8 mouse cellular contexts compared by ENCODE assay signal in genomic region chr13:96133363-96134100, GRCm38 (mm10). TPM values are rescaled to one million over a fixed set of nuclear protein-coding genes. Genes with fewer than 3 reads are reported as not detected.
A peak's percentile ranks its signal among the peaks of the same experiment; 100 is the strongest.
DNase-seq lines count a peak whose midpoint lies in the region; ATAC-seq and TF ChIP-seq lines count a peak whose summit lies in the region.

No protein-coding gene starts in this region.

- no peaks in the 10 kb centered on the region; the same call in 1 of the 2 replicates for H3K4me1 ChIP-seq in embryonic facial prominence, embryonic 11.5 days (ENCODE audit: control insufficient read depth, insufficient read depth, low read length)
- H3K4me1 ChIP-seq in intestine, embryonic 16.5 days (ENCODE audit: control insufficient read depth, insufficient read depth, low read length) = peaks cover 15% of the 10 kb centered on the region

- 3% methylated on average over 28 of the region's 28 CpGs for WGBS in embryonic facial prominence, embryonic 11.5 days
- 2% methylated on average over 28 of the region's 28 CpGs for WGBS in intestine, embryonic 16.5 days

- no peak overlapping the region for H3K27ac ChIP-seq in layer of hippocampus, adult 2 months
- H3K27ac ChIP-seq in embryonic facial prominence, embryonic 11.5 days (replicated peaks; ENCODE audit: low read depth, low read length) = no peak overlapping the region
- no peak overlapping the region for H3K27ac ChIP-seq in intestine, embryonic 16.5 days (ENCODE audit: low read length)

- H3K4me2 ChIP-seq in embryonic facial prominence, embryonic 11.5 days (ENCODE audit: low read depth, low read length) = peak overlapping the region; percentile 96
- H3K4me2 ChIP-seq in intestine, embryonic 16.5 days (ENCODE audit: low read depth, low read length) = peak overlapping the region; percentile 64

- H3K4me3 ChIP-seq in layer of hippocampus, adult 2 months = peak overlapping the region; percentile 32
- peak overlapping the region; percentile 45 for H3K4me3 ChIP-seq in embryonic facial prominence, embryonic 11.5 days (ENCODE audit: low read depth, low read length)
- peak overlapping the region; percentile 39 for H3K4me3 ChIP-seq in intestine, embryonic 16.5 days (ENCODE audit: low read length)

- peak overlapping the region; percentile 32; the same call in 1 of the 2 replicates for H3K9ac ChIP-seq in embryonic facial prominence, embryonic 11.5 days (replicated peaks; ENCODE audit: low read length)
- no peak overlapping the region for H3K9ac ChIP-seq in intestine, embryonic 16.5 days (ENCODE audit: low read depth, low read length)

- no peaks in the 10 kb centered on the region for H3K36me3 ChIP-seq in embryonic facial prominence, embryonic 11.5 days (replicated peaks; ENCODE audit: control insufficient read depth, insufficient read depth, low read depth, low read length)
- no peaks in the 10 kb centered on the region for H3K36me3 ChIP-seq in intestine, embryonic 16.5 days (ENCODE audit: control insufficient read depth, insufficient read depth, low read length)

- H3K27me3 ChIP-seq in embryonic facial prominence, embryonic 11.5 days (ENCODE audit: control insufficient read depth, insufficient read depth, low read length) = peaks cover 41% of the 10 kb centered on the region
- H3K27me3 ChIP-seq in intestine, embryonic 16.5 days (replicated peaks; ENCODE audit: control insufficient read depth, insufficient read depth, low read length) = peaks cover 49% of the 10 kb centered on the region

- H3K9me3 ChIP-seq in embryonic facial prominence, embryonic 11.5 days (replicated peaks; ENCODE audit: control insufficient read depth, low read length) = no peaks in the 10 kb centered on the region
- H3K9me3 ChIP-seq in intestine, embryonic 16.5 days (ENCODE audit: control insufficient read depth, low read length) = no peaks in the 10 kb centered on the region

- no peak for ATAC-seq in embryonic facial prominence, embryonic 11.5 days (replicated peaks; ENCODE audit: insufficient number of reproducible peaks, low FRiP score, low TSS enrichment, low read depth)
- 0 out of 2 replicates have a peak, but pooled peaks have one; percentile 37 for ATAC-seq in intestine, embryonic 16.5 days

- TF ChIP-seq CTCF in layer of hippocampus, adult 2 months (conservative IDR thresholded peaks at IDR 0.05) = no peak

- DNase-seq in layer of hippocampus, adult 2 months (ENCODE audit: low spot score in 2 of 2) = no peak
- DNase-seq in layer of hippocampus, postnatal 14 days (ENCODE audit: low spot score in 2 of 2) = no peak
- peak; percentile 19 for DNase-seq in embryonic facial prominence, embryonic 11.5 days (ENCODE audit: low spot score)
- peak; percentile 48 for DNase-seq in retina, postnatal 1 day
- DNase-seq in thymus, adult 18-20 months = no peak
- no peak for DNase-seq in lung, adult 18-20 months
- no peak for DNase-seq in ovary, postnatal 36 days (ENCODE audit: low spot score)

RNA-seq across cellular contexts. Expression of gene Sv2c, which starts 1.2 kb away (rescaled TPM):
- 10 to 100 TPM; 15.6 to 16.5 TPM for total RNA-seq in layer of hippocampus, adult 2 months (2021)
- total RNA-seq in layer of hippocampus, postnatal 14 days (2021) = 10 to 100 TPM; 11.9 to 12.7 TPM
- 1.7 and 1.9 TPM in 2 replicates for polyA plus RNA-seq in embryonic facial prominence, embryonic 11.5 days (2014; fragmentation: Nextera tagmentation; extraction: Ambion mirVana)
- 1.1 and 1.8 TPM in 2 replicates for polyA plus RNA-seq in intestine, embryonic 16.5 days (2015; fragmentation: Nextera tagmentation; extraction: Ambion mirVana)

RNA-seq across cellular contexts. Expression of gene Gm17190, which starts 51.7 kb away (rescaled TPM):
- not detected for total RNA-seq in layer of hippocampus, adult 2 months (2021)
- total RNA-seq in layer of hippocampus, postnatal 14 days (2021) = not detected
- not detected in 2 replicates for polyA plus RNA-seq in embryonic facial prominence, embryonic 11.5 days (2014; fragmentation: Nextera tagmentation; extraction: Ambion mirVana)
- not detected in 2 replicates for polyA plus RNA-seq in intestine, embryonic 16.5 days (2015; fragmentation: Nextera tagmentation; extraction: Ambion mirVana)

RNA-seq across cellular contexts. Expression of gene Gm20075, which starts 52.4 kb away (rescaled TPM):
- total RNA-seq in layer of hippocampus, adult 2 months (2021) = 10 to 100 TPM; 23.1 to 23.8 TPM
- 10 to 100 TPM; 24.0 to 26.7 TPM for total RNA-seq in layer of hippocampus, postnatal 14 days (2021)
- polyA plus RNA-seq in embryonic facial prominence, embryonic 11.5 days (2014; fragmentation: Nextera tagmentation; extraction: Ambion mirVana) = 44.0 and 47.7 TPM in 2 replicates
- 16.2 and 19.3 TPM in 2 replicates for polyA plus RNA-seq in intestine, embryonic 16.5 days (2015; fragmentation: Nextera tagmentation; extraction: Ambion mirVana)

Comparison
In these comparisons a context has a peak if more than half of its experiments do, and no peak if none do; other contexts are left out.
1. DNase-seq: peak in embryonic facial prominence, embryonic 11.5 days (single experiment) and retina, postnatal 1 day (single experiment); none in layer of hippocampus, adult 2 months (0 of 2), layer of hippocampus, postnatal 14 days (0 of 2), thymus, adult 18-20 months (0 of 2), lung, adult 18-20 months (0 of 2) and ovary, postnatal 36 days (single experiment).
2. Peak in every context shown above with its lines, with median percentiles within 50 percentile points of each other: H3K4me3 ChIP-seq.